16 mouse cellular contexts compared by ENCODE assay signal in the genomic region with DNA sequence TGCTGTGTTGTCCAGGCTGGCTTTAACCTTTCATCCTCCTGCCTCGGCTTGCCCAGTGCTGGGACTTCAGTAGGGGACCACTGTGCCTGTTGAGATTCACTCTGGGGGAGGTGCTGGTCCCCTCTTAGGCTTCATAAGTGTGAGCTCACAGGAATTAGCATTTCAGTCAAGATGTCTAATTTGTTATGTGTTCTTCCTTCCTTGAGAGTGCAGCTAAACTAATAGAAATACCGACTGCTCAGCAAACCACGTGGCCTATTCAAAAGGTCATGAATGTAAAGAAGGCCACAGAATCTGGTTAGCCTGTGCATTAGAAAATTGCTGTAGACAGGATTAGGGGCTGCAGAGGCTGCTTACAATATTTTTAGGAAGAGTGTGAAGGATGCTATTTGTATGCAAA.
DNase-seq lines count a peak whose midpoint lies in the region; ATAC-seq lines count a peak whose summit lies in the region.
"Had no signal": no experiment of that assay in that cellular context is flagged by ENCODE, and none has a peak within 500 bp of the region (broad histone marks: within the 10 kb centered on the region; RNA-seq: fewer than 3 reads in every experiment).

No protein-coding gene starts in this region.

- H3K9ac ChIP-seq in neural tube, embryonic 11.5 days (ENCODE audit: low read length), result no peak overlapping the region
- H3K9ac ChIP-seq in hindbrain, embryonic 11.5 days (ENCODE audit: low read depth, low read length), result no peak overlapping the region
- no peak overlapping the region for H3K9ac ChIP-seq in midbrain, embryonic 11.5 days (ENCODE audit: low read length)
- H3K9ac ChIP-seq in kidney, embryonic 14.5 days (ENCODE audit: low read depth, low read length), result no peak overlapping the region
- H3K9ac ChIP-seq: liver, embryonic 13.5 days had no signal

- no peak overlapping the region for H3K4me2 ChIP-seq in neural tube, embryonic 11.5 days (ENCODE audit: low read depth)
- no peak overlapping the region for H3K4me2 ChIP-seq in hindbrain, embryonic 11.5 days (replicated peaks; ENCODE audit: low read depth, low read length)
- no peak overlapping the region for H3K4me2 ChIP-seq in midbrain, embryonic 11.5 days
- no peak overlapping the region for H3K4me2 ChIP-seq in kidney, embryonic 14.5 days (replicated peaks; ENCODE audit: low read depth, low read length)
- H3K4me2 ChIP-seq: liver, embryonic 13.5 days had no signal

- no peak for DNase-seq in neural tube, embryonic 11.5 days (ENCODE audit: low spot score)
- no peak for DNase-seq in neural tube, embryonic 10.5 days (ENCODE audit: extremely low spot score, low spot score)
- no peak for DNase-seq in hindbrain, embryonic 11.5 days (ENCODE audit: low spot score)
- DNase-seq in midbrain, embryonic 11.5 days (ENCODE audit: low spot score, missing footprints), result peak; percentile 88
- DNase-seq in thymus, postnatal 0 days (ENCODE audit: low spot score), result no peak
- no peak for DNase-seq in liver
- no peak for DNase-seq in adrenal gland, postnatal 4 days (ENCODE audit: low spot score in 2 of 2)
- DNase-seq: adrenal gland, adult 8-10 months; cerebellum, postnatal 36 days; heart, adult 2 months; heart, postnatal 14 days; kidney, postnatal 25 days; liver, embryonic 13.5 days; lung, postnatal 10 days had no signal

- peak overlapping the region; percentile 66 for H3K27ac ChIP-seq in neural tube, embryonic 11.5 days (ENCODE audit: low read depth, low read length)
- peak overlapping the region; percentile 24 for H3K27ac ChIP-seq in hindbrain, embryonic 11.5 days (ENCODE audit: low read depth, low read length)
- H3K27ac ChIP-seq in midbrain, embryonic 11.5 days (ENCODE audit: low read depth, low read length), result peak overlapping the region; percentile 69
- H3K27ac ChIP-seq in kidney, embryonic 14.5 days (ENCODE audit: low read depth, low read length), result no peak overlapping the region
- H3K27ac ChIP-seq: heart, adult 2 months; liver, embryonic 13.5 days had no signal

- no peaks in the 10 kb centered on the region for H3K9me3 ChIP-seq in neural tube, embryonic 11.5 days (ENCODE audit: control insufficient read depth, low read length)
- no peaks in the 10 kb centered on the region for H3K9me3 ChIP-seq in hindbrain, embryonic 11.5 days (ENCODE audit: control insufficient read depth, low read length)
- H3K9me3 ChIP-seq in midbrain, embryonic 11.5 days (ENCODE audit: control insufficient read depth, low read length), result no peaks in the 10 kb centered on the region
- H3K9me3 ChIP-seq in kidney, embryonic 14.5 days (ENCODE audit: control insufficient read depth, low read length), result no peaks in the 10 kb centered on the region
- H3K9me3 ChIP-seq: liver, embryonic 13.5 days had no signal

- ATAC-seq in neural tube, embryonic 11.5 days (ENCODE audit: insufficient read depth, low FRiP score, low TSS enrichment), result no peak
- peak; percentile 25; the same call in 1 of the 2 replicates for ATAC-seq in hindbrain, embryonic 11.5 days (ENCODE audit: low FRiP score)
- ATAC-seq in midbrain, embryonic 11.5 days (ENCODE audit: low FRiP score), result peak; percentile 59
- no peak for ATAC-seq in kidney, embryonic 14.5 days (ENCODE audit: low FRiP score, low TSS enrichment)
- ATAC-seq: intestine, embryonic 16.5 days had no signal

- WGBS in neural tube, embryonic 11.5 days, result 15% methylated on average over 3 of the region's 3 CpGs
- WGBS in hindbrain, embryonic 11.5 days, result 9% methylated on average over 3 of the region's 3 CpGs
- WGBS in midbrain, embryonic 11.5 days, result 9% methylated on average over 3 of the region's 3 CpGs
- 31% methylated on average over 3 of the region's 3 CpGs for WGBS in kidney, embryonic 14.5 days

- H3K27me3 ChIP-seq in neural tube, embryonic 11.5 days (ENCODE audit: control insufficient read depth, insufficient read depth, low read length), result no peaks in the 10 kb centered on the region
- no peaks in the 10 kb centered on the region for H3K27me3 ChIP-seq in hindbrain, embryonic 11.5 days (ENCODE audit: control insufficient read depth, insufficient read depth, low read length)
- no peaks in the 10 kb centered on the region for H3K27me3 ChIP-seq in midbrain, embryonic 11.5 days (ENCODE audit: control insufficient read depth, insufficient read depth, low read length)
- H3K27me3 ChIP-seq in kidney, embryonic 14.5 days (ENCODE audit: control insufficient read depth, insufficient read depth, low read length), result no peaks in the 10 kb centered on the region
- H3K27me3 ChIP-seq: liver, embryonic 13.5 days had no signal

- H3K36me3 ChIP-seq in neural tube, embryonic 11.5 days (ENCODE audit: control insufficient read depth, insufficient read depth, low read length), result no peaks in the 10 kb centered on the region; the same call in 1 of the 2 replicates
- no peaks in the 10 kb centered on the region; the same call in 1 of the 2 replicates for H3K36me3 ChIP-seq in hindbrain, embryonic 11.5 days (ENCODE audit: control insufficient read depth, insufficient read depth, low read length)
- H3K36me3 ChIP-seq in midbrain, embryonic 11.5 days (ENCODE audit: control insufficient read depth, insufficient read depth, low read length), result no peaks in the 10 kb centered on the region; the same call in 1 of the 2 replicates
- no peaks in the 10 kb centered on the region; the same call in 1 of the 2 replicates for H3K36me3 ChIP-seq in kidney, embryonic 14.5 days (ENCODE audit: control insufficient read depth, insufficient read depth, low read length)
- H3K36me3 ChIP-seq: liver, embryonic 13.5 days had no signal

- H3K4me3 ChIP-seq in neural tube, embryonic 11.5 days (ENCODE audit: low read depth, low read length), result no peak overlapping the region
- H3K4me3 ChIP-seq in hindbrain, embryonic 11.5 days (ENCODE audit: low read depth, low read length), result no peak overlapping the region
- no peak overlapping the region for H3K4me3 ChIP-seq in midbrain, embryonic 11.5 days (ENCODE audit: low read depth, low read length)
- no peak overlapping the region for H3K4me3 ChIP-seq in kidney, embryonic 14.5 days (ENCODE audit: low read length)
- H3K4me3 ChIP-seq: heart, adult 2 months; liver, embryonic 13.5 days had no signal

- peaks cover 39% of the 10 kb centered on the region for H3K4me1 ChIP-seq in neural tube, embryonic 11.5 days (ENCODE audit: control insufficient read depth, insufficient read depth, low read length)
- peaks cover 16% of the 10 kb centered on the region for H3K4me1 ChIP-seq in hindbrain, embryonic 11.5 days (replicated peaks; ENCODE audit: control insufficient read depth, insufficient read depth, low read length)
- peaks cover 40% of the 10 kb centered on the region for H3K4me1 ChIP-seq in midbrain, embryonic 11.5 days (ENCODE audit: control insufficient read depth, insufficient read depth, low read length)
- peaks cover 15% of the 10 kb centered on the region for H3K4me1 ChIP-seq in kidney, embryonic 14.5 days (ENCODE audit: control insufficient read depth, insufficient read depth, low read length)
- H3K4me1 ChIP-seq: liver, embryonic 13.5 days had no signal

Comparison
In these comparisons a context has a peak if more than half of its experiments do, and no peak if none do; other contexts are left out.
1. ATAC-seq: peak in hindbrain, embryonic 11.5 days (single experiment) and midbrain, embryonic 11.5 days (single experiment); none in neural tube, embryonic 11.5 days (single experiment) and kidney, embryonic 14.5 days (single experiment).